Mouse (Mus musculus): ENCODE measurements around the gene Adgrb3. TPM values are rescaled to one million over a fixed set of nuclear protein-coding genes. Genes with fewer than 3 reads are reported as not detected.

The Adgrb3 gene
- total RNA-seq, 1 experiment from 2014 or later: 1.5 TPM

DNA sequence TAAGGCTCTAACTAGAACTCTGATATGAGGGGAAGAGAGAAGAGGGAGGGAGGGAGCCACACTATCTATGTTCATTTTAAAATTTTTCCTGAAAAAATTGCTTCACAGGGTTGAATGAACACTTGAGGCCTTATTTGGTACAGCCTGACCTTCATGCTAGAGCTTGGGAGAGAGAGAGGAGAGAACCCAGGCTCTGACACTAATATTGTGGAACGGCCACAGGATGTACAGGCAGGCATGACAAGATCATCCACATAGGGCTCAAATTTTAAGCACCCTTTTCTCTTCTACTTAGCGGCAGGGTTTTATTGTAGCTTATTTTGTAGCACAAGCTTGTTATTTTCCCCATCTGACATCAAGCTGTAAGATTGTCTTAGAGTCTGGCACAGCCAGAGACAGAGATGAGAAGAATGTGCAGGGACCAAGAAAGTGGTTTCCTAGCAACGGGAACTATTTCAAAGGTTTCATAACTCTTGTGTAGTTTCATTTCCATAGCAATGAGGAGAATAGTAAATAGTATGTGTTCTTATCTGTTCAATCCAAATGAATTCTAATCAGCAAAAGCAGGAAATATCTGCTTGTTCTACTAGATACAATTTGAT is 721.9 kb downstream of the Adgrb3 start:
- DNase-seq: no peak

DNA sequence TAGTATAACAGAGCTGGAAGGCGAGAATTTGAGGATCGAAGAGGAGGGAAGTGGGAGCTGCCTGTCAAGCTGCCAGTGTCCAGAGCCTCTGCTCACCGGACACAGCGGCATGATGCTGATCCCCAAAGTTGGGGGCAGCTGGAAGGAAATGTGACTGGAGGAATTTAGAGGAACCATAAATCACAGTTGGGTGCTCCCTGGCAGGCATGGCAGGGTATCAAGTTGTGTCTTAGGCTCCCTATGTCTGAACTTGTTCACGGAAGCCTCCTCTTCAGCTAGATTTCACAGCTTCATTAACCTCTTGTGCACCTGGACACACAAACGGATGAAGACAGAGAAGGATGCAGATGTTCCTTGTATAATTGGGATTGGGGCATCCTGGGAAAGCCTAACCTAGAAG is 722.8 kb downstream of the Adgrb3 start:
- no peak for DNase-seq

DNA sequence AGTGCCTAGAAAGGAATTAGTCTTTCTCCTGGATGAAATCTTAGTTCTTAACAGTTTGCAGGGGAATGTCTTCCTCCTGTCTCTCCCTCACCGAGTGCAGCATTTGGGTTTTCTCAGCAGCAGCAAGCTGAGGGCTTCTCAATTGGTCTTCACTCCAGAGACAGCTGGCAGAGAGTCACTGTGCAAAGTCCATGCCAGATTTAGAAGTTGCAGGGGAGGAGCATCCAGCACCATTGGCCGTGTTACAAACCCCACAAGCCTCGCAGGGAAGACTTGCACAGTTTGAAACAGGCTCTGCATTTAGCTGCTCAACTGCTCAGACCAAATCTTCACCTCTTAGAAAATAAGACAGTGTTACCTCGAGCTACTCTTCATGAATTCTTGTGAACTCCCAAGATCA is 724.1 kb downstream of the Adgrb3 start:
- DNase-seq: peak; percentile 10

DNA sequence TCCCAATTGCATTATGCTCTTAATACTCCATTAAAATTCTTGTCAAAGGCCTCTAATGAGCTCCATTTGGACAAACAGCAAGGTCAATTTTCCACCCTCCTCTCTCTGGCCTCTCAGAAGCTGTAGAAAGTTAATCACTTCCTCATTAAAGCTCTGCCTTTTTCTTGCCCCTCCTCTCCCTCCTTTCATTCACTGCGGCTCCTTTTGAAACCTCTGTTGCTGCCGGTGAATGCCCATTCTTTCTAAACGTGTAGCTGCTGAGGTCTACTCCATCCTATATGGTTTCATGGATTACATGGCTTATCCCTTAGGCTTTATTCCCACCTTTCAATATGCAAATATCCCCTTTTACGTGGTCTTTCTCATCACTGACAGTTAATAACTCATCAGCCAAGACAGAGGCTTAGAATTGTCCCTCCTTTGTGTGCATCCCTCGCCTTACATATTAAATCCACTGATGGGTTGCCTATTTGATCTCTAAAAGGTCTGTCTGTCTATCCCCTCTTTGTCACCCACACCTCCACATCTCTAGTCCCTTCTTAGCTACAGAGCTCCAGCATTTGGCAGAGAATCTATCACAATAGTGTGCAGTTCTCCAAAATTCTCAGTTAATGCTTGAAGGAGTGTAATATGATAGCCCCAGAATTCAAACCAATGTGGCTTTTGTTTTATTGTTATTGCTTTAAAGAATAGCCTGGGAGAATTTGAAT is 741.3 kb downstream of the Adgrb3 start:
- DNase-seq: no peak

DNA sequence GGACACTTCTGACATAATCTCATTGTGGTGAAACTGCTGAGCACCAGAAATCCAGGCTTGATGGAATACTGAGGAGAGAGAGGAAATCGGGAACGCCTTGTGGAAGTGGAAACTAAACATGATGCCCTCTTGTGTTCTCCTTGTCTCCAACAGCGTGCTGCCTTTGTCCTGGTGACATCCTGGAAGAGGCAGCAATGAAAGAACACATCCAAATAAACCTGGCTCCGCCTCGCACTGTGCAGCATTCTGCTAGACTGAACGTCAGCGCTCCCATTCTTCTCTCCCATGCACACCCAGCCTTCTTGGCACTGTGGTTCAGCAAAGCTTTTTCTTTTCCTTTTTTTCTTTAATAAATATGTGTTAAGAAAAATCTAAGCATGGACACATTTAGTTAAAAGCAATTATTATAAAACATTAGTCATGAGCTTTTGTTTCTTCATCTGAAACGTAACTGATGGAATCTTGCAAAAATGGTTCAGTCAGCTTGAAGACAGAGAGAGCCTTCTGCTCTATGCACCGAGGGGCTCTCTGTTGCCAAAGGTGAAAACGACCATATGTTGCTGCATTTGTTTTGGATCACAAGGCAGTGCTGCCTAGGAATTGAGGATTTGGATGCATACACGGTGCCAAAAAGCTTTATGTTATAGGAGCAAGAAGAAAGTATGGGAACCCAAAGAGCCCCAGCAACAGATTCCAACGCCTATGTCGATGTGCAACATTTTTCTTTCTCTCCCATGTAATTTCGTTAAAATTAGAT is 743.7 kb downstream of the Adgrb3 start:
- no peak for DNase-seq

DNA sequence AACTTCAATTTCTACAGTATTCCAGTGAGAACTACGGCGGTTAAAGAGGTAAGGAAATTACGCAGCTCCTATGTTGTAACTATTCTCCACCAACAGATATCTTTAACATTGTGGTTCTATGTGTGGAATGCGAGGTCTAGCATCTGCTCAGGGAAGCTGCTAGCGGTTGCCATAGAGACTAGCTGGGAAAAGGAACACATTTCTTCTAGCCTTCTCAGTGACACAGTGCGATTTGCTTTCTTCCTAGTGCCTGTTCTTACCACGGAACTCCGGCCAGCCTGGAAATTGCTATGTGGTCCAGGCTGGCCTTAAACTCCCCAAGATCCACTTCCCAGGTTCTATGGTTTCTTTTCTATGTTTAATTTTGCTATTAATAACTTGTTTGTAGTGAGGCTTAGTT is 747.1 kb downstream of the Adgrb3 start:
- no peak for DNase-seq

DNA sequence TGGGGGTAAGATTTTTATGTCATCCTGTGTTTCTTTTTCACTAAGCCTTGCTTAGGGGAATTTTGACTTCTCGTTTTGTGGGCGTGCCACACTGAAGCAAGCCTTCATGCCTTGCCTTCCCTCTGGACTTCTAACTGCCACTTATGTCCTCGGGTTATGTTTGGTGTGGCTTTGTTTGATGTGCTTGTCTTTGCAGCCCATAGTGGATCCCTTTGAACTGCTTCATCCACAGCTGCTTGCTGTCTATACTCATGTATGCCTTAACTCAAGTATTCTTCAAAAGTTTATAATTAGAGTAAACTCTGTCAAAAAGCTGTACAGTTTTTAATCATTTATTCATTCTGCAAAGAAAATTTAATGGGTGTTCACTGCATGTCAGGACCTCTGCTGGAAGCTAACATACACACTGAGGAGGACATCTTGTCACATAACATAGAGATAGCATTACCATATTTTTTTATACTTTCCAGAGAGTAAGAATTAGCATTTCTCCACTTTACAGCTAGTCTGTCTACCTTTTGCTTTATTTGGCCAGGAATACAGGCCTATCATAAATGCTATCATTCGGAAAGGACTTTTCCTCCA is 748.1 kb downstream of the Adgrb3 start:
- no peak for DNase-seq

DNA sequence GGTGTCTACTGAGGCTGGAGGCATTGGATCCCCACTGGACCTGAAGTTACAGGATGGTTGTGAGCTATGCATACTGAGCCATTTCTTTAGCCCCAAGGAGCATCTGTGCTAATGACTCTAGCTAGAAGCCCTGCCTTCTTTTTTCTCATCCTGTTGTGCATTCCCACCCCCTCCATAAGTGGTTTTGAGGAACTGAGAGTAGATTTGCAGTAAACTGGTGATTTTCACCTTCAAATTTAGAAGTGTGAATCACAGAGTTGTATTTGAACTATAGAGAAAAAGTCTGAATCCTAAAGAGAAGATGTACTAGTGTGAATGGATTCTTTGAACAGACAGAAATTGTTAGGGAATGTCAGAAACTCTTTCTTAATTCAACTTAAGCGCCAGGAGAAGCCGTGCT is 750.1 kb downstream of the Adgrb3 start:
- no peak for DNase-seq

DNA sequence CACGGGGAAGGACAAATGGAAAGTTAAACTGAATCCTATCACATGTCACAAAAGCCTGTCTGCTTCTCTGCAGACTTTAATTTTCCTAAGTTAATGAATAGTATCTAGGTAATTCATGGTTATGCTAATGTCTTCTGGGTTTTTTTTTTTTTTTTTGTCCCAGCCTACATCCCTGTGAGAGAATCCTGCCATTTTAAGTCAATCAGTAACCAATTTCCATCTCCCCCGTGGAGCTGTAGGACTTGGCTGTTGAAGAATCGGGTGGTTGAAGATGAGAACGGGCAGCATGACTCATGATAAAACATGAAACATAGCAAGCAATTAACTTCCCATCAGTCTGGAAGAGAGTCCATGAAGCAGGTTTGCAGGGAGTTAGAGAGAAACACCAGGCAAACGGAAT is 753.6 kb downstream of the Adgrb3 start:
- no peak for DNase-seq

DNA sequence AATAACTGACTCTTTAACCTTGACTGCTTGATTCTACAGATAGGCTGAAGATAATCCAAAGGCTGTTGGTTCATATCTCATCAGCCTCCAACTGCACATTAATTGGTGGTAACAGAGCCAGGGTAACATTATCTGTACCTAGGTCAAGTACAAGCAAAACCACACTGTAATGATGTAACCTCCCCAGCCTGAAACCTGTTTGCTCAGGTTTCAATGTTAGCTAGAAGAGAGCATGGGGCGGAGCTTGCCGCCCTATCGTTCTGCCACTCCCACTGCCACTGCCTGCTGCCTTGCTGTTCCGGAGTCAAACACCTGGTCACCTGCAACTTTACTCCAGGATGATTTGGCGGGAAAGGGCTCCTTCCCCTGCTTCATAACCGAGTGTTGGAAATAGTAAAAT is 765.5 kb downstream of the Adgrb3 start:
- DNase-seq: no peak

DNA sequence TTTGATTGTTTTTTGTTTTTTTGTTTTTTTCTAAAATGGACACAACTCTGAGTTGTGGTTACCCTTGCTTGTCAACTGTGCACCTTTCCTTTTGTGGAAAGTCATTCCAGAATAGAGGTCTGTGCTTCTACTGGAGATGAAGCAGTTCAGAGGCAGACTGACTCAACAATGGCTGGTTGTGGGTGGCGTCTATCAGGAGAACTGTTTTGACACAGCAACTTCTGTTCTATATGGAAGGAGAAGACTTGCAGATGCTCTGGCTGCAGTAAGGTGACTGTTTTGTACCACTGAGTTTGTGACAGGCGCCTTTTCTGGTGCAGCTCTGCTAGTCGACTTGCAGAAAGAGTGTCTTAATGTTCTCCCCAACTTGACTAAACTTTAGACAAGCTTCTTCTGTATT is 768.6 kb downstream of the Adgrb3 start:
- DNase-seq: no peak

DNA sequence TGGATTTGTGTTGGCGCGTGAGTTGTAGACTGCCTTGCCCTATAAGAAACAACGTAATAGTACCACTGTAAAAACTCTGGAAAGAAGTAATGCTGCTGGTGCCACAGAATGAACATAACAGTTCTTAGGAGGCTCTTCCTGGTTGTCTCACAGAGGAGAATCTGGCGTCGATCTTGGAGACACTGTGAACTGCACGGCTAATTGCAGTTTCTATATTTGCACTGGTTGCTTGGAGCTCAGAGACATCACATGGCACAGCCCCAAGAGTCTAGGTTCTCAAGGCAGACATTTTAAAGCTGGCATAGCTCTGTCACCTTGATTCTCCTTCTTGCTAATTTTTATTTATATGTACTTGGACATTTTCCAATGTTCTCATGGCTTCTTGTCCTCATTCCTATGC is 769.3 kb downstream of the Adgrb3 start:
- no peak for DNase-seq

DNA sequence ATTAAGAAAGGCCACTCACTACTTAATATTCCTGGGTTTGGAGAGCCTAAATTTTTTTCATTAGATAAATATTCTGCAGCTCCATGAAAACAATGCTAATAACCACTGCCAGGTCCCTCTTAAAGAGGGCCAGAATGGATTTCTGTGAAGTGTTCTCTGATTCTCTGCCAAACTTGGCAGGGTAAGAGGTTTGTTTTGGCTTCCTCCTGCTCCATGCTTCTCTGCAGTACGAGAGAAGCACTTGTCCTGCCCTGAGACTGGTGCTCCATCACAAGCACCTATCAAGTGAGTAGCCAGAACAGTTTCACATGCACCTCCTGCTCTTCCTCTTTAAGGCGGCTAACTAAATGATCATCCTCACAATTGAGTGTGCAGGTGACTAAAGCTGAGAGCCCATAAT is 771.9 kb downstream of the Adgrb3 start:
- DNase-seq: no peak

DNA sequence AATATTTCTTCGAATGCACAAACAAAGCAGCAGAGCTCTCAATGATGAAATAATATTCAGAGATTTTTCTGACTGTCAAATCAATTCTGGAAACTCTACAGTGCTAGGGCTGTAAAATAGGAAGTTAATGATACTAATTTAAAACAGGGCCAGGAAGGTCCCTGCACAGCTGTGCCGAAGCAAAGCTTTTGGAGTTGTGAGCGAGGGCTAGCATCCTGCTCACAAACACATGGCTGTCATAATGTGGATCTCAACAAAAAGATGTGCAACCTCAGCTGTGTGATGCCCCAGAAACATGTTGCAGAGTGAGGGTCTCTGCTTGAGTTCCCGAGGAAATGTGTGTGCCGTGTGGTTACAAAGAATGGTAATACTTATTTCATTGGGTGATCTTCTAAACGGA is 772.3 kb downstream of the Adgrb3 start:
- DNase-seq: no peak

DNA sequence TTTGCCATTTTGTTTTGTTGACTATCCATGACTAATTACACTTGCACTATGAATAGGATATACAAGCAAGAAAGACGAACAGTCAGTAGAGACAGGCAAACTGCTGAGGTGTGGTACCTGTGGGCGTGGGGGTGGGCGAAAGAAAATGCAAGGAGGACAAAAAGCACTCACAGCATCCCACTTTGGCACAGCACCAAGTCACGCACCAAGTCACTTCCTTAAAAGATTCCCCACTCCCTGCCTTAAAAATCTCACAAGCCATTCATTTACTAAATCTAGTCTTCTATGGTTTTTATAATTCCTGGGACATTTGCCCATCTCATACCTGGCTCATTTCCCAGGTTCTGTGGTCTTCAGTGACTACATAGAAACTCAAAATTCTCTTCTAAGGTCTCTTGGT is 787.4 kb downstream of the Adgrb3 start:
- DNase-seq: no peak

DNA sequence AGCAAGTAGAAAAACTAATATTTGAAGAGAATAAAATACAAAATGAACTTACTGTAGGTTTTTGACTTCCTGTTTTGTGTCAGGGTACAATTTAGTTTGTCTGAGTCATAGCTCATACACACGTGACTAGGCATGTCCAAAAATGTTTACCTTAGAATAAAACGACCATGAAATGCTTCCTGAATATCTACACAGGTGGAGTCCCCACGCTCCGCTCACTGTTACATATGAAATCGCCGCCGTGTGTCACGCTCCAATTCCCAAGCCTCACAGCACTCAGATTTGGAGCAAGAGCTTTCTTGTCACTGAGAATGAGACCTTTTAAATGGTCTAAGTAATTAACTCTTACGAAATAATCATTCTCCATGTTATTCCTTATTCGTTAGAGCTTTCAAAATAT is 795.3 kb downstream of the Adgrb3 start:
- no peak for DNase-seq

DNA sequence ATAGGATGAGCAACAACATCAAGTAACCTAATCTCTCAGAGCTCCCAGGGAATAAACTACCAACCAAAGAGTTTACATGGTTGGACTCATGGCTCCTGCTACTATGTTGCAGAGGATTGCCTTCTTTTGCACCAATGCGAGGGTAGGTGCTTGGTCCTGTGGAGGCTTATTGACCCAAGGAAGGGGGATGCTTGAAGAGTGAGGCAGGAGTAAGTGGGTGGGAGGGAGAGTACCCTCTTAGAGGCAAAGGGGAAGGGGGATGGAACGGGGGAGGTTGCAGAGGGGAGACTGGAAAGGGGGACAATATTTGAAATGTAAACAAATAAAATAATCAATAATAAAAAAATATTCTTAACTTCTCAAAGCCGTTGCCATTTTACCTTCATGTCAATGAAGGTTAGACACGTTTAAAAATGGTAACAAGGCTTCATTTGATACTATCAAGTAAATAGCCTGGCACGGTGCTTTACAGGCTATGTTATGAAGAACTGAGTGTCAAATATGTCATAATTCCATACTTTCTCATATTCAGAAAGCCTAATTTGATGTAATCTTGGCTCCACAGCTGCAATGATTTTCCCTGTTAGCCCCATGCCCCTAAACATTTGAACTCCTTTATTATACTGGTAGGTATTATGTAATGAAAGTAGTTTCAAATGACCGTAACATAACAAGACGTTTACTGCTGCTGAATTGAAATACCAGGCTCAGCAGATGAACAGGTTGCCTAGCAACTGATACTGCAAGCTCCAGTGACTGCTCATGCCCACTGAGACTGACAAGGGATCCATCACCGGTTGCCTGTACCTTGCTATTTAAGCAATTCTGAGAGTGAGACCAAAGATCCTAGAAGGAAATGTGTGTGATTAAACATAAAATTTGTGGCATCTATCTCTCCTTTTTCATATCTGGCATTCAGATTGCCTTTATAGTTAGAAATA is 796.1 kb downstream of the Adgrb3 start:
- no peak for DNase-seq

DNA sequence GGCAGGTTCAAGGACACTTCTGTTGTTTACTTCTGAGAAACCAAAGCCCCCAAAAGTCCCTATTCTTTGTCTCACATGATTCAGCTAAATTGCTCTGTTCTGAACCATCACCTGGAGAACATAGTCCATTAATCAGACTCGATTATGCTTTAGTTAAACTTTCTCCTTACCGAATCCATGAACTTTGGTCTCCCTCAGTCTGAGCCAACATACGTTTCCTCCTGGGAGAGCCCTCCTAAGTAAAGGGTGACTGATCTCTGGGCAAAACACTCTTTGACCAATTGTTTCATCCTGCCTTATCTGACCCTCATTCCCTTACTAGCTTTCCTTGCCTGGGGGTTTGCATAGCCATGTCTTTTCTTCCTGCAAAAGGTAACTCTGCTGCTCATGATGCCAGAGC is 806.4 kb downstream of the Adgrb3 start:
- DNase-seq: no peak

DNA sequence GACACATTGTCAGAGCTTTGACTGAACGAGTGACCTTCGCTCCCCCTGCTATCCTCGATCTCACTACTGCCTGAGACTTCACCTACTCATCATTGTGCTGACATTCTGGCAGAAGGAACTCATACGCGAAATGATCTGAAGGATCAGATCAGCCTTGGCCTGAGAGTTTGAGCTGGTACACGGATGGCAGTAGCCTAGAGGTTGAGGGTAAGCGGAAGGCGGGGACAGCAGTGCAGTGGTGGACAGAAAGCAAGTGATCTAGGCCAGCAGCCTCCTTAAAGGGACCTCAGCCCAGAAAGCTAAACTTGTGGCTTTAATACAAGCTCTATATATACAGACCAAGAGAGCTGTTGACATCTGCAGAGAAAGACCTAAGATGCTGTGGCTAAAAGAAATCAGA is 811.7 kb downstream of the Adgrb3 start:
- DNase-seq: peak; percentile 29

All from adrenal gland, postnatal 14 days (tissue).